Mouse (Mus musculus): ENCODE results near the gene Rell1.

The Rell1 gene

DNA sequence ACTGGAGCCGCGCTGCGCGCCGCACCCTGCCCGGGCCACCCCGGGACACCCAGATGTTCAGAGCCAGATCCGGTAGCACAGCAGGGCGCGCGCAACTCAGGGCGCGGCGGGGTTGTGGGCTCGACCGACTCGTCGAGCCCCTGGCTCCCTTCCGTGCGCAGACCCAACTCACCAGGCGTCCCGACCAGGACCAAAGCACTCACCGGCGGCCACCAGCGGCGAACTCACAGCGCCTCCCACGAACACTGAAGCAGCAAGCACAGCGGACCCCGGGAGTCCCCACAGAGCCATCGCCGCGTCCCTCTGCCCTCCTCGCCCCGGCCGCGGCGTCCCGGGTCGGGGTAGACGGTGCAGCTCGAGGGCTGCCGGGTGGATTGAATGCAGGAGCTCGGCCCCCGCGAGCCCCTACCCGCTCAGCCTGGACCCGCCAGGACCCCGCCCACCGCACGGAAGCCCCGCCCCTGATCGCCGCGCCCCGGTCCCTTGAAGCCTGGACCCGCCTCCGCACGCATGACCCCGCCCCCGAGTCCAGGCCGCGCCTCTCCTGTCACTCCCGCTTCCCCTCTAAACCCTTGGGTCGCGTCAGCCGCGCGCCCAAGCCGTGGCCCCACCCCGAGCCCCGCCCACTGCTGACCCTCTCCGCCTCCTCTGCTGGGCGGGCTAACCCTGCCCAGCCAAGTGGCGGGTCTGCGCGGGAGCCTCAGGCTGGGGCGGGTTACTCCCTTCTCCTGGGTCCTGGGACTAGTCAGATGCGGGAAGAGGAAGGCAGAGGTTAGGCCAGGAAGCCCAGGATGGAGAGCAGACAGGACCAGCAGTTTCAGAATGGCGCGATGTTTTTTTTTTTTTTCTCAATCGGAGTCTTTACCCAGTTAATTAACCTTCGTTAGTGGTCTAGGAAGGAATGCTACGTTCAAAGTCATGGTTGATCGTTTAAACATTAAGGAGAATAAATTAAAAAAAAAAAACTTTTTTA is at the start of gene Rell1:
Rell1 (minus strand) TSS at position 455 of the 973 bp plus-strand sequence.
- in situ Hi-C loops (cut with MboI, MseI): loop anchor here in 1 of 2 experiments (10.0 kb wide), 1 partner anchor 116 kb away; no protein-coding TSS in a partner anchor

DNA sequence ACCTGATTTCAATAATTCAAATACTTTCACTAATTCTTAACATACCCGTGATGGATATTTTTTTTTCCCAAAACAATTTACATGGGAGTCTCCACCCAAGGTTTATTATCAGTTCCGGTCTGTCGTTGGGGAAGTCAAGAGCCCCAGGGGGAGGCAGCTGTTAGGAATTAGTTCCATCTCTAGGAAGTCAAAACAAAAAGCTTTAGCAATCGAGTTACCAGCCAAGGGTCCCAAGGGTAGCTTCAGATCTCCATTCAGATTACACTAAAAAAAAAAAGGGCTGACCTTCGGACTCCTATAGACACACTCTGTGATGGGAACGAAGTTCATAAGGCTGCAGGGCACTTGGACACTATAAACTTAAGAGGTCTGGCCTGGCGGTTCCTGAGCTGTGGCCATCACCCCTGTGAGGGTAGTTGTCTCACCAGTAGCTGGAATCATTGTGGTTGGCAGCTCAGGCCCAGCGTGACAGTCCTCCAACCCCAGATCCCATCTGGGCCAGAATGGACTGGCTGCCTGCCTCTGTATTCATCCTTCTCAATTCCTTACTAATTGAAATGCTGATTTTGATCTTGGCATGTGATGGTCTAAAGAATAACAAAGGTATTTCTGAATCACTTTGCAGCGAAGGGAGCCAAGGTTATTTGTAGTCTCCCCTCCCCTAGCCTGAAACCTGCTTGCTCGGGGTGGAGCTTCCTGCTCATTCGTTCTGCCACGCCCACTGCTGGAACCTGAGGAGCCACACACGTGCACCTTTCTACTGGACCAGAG is 44.1 kb upstream of the Rell1 start:
- in situ Hi-C loops (cut with MboI, MseI): no loop called here

DNA sequence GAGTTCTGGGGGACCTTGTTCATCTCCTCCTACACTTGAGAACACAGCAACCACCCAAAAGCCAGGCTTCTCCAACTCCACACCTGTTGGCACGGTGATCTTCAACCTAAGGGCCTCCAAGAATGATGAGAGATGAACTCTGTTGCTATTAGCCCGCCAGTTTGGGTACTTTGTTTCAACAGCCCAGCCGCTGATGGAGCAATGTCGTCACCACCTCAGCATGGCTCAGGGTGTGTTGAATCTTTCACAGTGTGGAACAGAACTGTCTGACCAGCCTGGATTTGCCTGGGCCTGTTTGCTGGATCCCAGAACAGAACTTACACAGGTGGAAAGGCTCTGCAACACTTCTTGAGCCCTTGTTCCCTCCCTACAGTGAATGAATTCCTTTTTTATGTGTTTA is 37.9 kb upstream of the Rell1 start:
- in situ Hi-C loops (cut with MboI, MseI): loop anchor here in 1 of 2 experiments (10.0 kb wide), 1 partner anchor 102 kb away; no protein-coding TSS in a partner anchor

DNA sequence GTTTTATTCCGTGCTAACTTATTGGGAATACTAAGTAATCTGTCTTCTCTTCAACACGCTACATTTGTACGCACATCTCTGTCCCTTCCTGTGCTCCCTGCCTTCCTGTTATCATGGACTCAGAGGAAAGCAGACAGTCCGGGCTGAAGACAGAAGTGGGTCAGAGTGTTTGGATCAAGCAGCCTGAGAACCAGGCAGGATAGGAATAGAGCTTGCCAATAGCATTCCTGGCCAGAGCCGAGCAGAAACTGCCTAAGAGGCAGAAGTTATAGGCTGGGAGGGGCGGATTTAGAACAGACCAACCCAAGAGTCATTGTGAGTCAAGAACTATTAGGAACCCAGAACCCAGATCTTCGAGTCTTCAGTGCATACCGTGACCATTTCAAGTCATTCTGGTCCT is 34.6 kb upstream of the Rell1 start:
- in situ Hi-C loops (cut with MboI, MseI): loop anchor here in 1 of 2 experiments (10.0 kb wide), 1 partner anchor 99 kb away; no protein-coding TSS in a partner anchor

DNA sequence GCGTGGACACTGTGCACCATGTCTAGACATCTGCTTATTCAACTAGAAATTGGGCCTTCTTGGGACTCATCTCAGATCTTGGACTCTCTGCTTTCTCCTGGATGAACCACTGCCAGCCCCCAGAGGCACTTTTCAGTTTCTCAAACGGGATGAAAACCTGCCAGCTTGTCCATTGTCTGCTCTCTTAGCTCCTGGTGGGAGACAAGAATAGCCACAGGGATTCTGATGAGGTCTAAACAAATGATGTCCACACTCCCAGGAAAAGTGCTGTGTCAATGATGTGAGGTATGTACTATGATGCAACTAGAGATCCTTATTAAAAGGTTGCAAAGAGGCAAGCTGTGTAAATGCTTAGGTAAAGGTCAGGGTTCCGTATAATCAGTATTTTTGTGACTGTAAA is 25.2 kb upstream of the Rell1 start:
- in situ Hi-C loops (cut with MboI, MseI): no loop called here

DNA sequence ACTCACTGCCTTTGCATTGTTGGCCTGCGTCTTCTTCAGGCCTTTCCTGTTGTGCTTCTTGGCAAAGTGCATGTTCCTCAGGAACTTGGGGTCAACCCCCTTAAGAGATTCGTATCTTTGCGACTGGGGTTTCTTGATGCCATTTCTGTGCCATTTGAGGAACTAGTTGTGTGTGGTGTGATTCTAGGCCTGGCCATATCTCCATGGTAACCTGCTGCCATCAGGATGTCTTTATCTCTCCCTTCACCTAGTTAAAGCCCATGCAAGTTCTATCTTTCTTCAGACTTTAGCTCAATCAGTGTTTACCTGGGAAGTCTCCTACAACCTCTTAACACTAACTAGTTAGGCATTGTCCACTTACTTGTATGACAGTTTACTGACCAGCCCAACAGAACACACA is 22.0 kb upstream of the Rell1 start:
- in situ Hi-C loops (cut with MboI, MseI): no loop called here

DNA sequence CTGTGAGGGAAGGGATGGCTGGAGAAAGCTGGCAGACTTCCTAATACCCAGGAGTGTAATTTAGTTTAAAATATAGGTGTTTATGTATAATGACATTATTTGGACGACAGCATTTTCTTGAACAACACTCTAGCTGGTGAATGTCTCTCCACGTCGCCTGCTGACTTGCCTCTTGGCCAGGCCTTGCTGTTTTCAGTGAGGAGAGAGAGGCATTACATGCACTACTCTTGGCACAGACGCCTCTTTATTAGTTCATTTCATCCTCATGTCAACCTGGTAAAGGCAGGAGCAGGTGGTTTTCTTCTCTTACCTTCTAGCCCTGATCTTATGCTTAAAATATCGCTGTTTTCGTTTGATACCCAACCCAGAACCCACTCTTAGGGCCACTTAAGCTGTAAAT is 17.6 kb upstream of the Rell1 start:
- in situ Hi-C loops (cut with MboI, MseI): no loop called here

DNA sequence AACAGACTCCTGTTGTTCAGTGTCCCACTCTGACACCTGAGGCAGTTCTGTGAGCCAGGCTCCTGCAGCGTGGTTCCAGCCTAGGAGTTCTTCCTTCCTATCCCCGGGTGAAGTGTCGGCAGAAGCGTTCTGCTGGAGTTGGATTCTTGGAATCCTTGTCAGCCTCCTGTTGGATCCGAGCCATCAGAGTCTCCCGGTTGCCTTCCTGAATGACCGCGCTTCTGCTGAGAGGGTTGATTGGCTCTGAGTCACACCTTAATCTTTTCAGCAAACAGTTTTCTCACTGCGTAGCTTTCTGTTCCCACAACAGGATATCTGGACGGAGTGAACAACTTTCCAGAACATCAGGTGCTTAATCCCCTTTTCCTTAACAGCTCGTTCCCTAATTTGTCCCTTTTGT is 13.6 kb upstream of the Rell1 start:
- in situ Hi-C loops (cut with MboI, MseI): no loop called here

DNA sequence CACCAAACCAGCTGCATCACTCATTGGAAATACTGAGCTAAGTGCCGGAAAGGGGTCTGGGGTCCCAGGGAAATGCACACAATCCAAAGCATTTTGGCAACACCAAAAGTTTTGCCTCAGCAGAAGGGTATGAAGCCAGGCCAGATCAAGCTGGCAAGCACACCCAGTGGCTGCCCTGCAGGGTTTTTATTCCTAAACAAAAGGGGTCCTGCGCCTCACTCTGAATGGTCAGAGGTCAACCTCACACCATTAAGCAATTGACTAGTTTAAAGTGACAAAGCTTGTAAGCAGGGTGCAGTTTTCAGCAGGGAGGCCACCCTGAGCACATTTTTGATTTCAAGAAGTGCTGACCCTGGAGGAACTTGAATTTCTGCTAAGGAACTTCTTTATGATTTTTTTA is 2.3 kb upstream of the Rell1 start:
- in situ Hi-C loops (cut with MboI, MseI): no loop called here

DNA sequence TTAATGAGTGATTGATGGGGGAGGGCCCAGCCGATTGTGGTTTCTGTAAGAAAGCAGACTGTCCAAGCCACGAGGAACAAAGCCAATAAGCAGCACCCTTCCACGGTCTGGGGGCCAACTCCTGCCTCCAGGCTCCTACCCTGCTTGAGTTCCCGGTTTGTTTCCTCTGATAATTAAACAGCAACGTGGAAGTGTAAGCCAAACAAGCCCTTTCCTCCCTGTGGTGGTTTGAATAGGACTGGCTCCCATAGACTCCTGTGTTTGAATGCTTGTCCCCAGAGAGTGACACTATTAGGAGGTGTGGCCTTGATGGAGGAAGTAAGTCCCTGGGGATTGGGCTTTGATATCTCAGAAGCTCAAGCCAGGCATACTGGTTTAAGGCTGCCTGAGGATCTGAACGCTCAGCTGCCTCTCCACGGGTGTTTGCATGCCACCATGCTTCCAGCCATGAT is 1.6 kb upstream of the Rell1 start:
- in situ Hi-C loops (cut with MboI, MseI): no loop called here

DNA sequence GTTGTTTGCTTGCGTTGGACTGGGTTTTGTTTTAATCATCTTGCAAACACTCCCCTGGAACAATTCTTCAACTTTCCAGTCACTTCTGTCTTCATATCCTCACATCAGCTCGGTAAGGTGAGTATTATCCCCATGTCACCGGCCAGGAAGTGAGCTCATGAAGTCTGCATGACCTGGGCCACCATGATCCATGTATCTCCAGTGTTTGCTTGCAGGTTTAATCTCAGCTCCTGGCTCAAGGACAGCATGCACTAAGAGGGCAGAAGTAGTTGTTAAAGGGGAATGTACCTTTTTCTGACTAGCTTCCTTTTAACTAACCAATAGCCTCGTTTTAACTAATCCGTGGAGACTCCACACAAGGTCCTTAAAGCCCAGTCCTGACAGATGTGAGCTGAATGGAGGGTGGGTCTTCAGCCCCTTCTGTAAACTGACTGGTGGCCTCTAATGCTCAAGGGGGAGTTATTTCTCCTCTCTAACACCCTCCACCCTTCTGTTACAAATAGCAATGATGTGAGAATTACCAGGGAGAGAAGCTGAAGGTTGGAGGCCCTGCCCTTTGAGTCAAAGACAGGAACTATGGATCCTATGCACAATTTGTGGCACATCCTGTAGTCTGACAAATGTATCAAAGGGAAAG is 897 bp upstream of the Rell1 start:
- in situ Hi-C loops (cut with MboI, MseI): loop anchor here in 1 of 2 experiments (10.0 kb wide), 1 partner anchor 115 kb away; no protein-coding TSS in a partner anchor

DNA sequence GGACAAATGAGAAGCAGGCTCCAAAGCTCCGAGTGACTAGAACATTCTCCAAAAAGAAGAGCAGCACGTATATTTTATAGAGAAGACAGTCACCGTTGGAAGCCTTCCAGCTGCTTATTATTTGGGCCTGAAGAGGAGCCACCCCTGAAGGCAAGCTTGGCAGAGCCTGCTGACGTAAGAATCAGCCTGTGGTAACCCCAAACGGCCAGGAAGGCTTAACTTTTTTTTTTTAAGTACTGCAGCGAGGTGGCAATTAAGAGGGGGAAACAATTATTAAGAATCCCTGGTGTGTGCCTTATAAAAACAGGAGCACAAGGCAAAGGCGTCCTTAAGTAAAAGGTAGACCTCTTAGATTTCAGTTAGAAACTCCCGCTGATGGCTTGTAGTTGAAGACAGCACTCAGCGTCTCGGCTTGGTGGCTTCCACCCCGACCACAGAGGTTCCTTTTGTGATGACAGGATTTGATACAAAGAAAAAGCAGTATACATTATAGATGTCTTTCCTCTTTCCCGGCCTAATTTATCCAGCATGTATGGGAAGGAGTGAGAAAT is 1.0 kb downstream of the Rell1 start:
- in situ Hi-C loops (cut with MboI, MseI): loop anchor here in 1 of 2 experiments (10.0 kb wide), 1 partner anchor 117 kb away; no protein-coding TSS in a partner anchor

DNA sequence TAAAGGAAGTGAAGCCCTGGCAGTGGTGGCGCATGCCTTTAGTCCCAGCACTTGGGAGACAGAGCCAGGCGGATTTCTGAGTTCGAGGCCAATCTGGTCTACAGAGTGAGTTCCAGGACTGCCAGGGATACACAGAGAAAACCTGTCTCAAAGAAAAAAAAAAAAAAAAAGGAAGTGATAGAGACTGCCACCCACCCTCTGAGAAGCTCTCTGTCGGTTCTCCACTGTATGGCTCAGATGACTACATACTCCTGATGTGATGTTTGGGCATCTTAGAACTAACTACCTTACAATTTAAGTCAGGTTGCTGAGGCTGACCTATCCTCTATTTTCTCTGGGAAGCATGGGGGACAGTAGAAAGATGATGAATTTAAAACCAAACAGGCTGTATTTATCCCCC is 2.3 kb downstream of the Rell1 start:
- in situ Hi-C loops (cut with MboI, MseI): loop anchor here in 1 of 2 experiments (10.0 kb wide), 1 partner anchor 118 kb away; no protein-coding TSS in a partner anchor

DNA sequence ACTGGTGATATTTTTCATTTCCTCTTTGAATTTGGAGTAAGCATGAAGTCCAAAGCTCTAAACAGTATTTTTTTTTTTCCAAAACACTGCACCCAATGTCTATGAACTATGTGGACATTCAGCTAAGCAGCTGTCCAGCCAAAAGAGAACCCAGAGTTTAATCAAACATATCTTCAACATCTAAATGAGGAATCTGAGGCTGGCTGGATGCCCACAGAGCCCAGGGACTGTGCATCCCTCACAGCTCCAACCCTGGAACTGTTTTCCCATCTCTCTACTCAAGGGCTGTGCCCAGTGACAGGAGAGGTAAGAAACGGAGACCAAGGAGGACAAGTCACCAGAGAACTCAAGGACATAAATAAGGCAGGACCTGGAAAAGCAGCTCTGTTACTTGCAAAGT is 2.8 kb downstream of the Rell1 start:
- in situ Hi-C loops (cut with MboI, MseI): loop anchor here in 1 of 2 experiments (10.0 kb wide), 1 partner anchor 119 kb away; no protein-coding TSS in a partner anchor

DNA sequence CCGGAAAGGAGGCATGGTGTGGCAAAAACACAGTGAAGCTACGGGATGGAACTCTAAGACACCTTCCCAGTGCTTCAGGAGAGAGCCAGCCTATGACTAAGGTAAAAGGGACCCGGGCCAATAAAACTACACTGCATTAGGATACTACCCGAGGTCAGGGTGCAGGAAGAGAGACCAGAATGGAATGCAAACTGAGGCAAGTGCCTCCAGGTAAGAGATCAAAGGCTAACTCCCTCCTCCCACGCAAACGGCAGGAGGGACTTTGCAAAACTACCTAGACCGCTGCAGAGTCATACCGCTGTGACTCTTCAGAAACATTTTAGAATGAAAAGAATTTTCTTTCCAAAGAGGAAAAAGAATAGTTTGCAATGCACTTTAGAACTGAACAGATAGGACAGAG is 4.1 kb downstream of the Rell1 start:
- in situ Hi-C loops (cut with MboI, MseI): loop anchor here in 1 of 2 experiments (10.0 kb wide), 1 partner anchor 120 kb away; no protein-coding TSS in a partner anchor

DNA sequence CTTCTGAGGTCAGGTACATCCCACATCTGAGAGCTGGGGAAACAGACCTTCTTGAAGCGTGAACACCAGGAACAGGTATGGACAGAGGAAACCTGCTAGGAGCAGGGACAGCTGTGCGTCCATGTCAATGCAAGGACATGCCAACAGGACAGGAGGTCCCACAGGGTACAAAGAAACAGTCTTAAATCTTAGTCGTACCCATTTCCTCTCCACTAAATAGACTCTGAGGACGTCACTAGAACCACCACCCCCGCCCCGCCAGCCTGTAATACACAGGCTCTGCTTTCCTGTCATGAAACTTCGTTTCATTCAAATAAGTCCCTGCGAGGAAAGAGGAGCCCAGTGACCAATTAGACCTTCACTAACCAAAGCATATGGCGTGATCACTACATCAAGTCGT is 7.0 kb downstream of the Rell1 start:
- in situ Hi-C loops (cut with MboI, MseI): loop anchor here in 1 of 2 experiments (10.0 kb wide), 1 partner anchor 123 kb away; no protein-coding TSS in a partner anchor

DNA sequence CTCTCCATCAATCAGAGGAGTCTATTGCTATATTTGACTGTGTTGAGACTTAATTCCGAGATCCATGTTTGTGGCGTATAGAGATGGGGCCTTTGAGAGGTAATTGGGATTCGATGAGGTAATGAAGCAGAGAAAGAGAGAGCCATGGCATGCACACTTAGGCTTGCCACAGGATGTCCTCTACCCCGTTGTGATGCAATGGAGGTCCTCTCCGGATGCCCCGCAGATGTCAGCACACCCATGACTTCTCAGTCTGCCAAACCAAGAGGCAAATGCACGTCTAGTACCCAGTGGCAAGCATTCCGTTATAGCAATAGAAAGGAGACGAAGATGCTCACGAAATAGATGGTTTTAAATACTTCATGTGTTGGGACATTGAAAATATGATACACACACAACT is 8.1 kb downstream of the Rell1 start:
- in situ Hi-C loops (cut with MboI, MseI): loop anchor here in 1 of 2 experiments (10.0 kb wide), 1 partner anchor 124 kb away; no protein-coding TSS in a partner anchor

DNA sequence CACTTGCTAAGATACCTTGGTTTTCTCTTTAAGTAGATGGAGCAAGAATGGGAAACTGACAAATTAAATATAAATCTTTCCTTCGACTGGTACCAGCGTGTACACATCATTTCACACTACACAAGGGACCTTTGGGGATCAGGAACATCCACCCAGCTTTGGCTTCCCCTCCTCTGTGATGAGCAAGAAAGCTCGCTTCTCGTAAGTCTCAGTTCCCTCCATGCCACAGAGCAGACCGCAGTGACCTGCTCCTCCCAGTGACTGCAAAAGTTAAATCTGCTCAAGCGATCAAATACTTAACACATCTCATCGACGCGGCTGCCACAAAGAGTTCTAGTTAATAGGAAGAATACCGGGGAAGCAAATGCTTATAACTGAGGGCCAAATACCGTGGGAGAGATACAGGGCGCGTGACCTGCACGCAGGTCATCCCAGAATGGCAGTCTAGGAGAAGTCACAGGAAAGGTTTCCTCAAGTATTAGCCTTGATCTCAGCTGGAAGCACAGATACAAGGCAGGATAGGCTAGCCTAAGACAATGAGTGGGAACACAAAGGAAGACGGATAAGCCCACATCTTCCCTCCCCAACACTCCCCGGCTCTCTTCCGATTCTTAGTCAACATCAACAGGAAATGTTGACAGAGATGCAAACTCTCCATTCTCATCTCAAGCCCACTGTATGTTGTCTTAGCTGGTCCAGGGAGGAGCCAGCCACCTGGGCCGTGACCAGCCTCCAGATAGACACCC is 9.6 kb downstream of the Rell1 start:
- in situ Hi-C loops (cut with MboI, MseI): no loop called here

DNA sequence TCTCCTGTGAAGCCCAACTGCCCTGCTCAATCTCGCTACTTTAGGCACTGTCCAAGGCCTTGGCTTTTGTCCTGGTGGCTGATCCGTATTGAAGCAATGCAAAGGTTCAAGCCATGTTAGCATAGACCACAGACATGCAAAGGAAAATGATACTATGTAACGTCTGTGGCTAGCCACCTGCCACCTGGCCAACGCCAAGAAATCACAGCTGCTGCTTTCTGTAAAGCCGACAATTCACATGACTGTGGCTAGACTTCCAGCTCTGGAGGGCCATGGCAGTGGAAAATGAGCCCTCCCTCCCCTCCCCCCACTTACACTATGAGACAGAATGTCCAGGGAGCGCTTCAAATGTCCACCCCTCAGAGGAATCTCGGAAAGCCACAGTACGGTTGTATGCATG is 11.1 kb downstream of the Rell1 start:
- in situ Hi-C loops (cut with MboI, MseI): no loop called here

DNA sequence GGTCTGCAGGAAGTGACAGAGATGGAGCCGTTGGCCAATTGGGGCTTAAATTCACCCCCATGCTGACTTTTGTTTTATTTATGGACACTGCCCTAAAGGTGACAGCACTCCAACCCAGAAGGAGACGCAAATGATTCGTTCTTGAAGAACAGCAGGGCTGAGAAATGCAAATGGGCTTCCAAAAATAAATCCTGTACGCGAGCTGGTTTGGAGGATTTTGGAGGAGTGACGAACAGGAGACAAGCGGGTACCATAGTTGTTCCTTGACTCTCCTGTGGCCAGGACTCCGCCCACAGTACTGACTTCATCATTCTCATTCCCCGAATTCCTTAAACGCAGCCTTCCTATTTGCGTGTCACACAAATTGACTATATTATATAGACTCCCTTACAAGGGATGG is 12.3 kb downstream of the Rell1 start:
- in situ Hi-C loops (cut with MboI, MseI): no loop called here

Measured in T-helper 17 cell (primary cell).